Mouse (Mus musculus) left cerebral cortex, postnatal 25 days (tissue): ENCODE measurements around the gene Gdpgp1. TPM values are rescaled to one million over a fixed set of nuclear protein-coding genes. Genes with fewer than 3 reads are reported as not detected.
A peak's percentile ranks its signal among the peaks of the same experiment; 100 is the strongest.

ENCODE experiments used
- DNase-seq, 2 experiments: peaks; one replicate each; pipeline ENCODE4 v3.0.0; 2022; ENCODE audit warnings: low spot score in 2 of 2, mixed read lengths in 1 of 2
- intact Hi-C: fragments of 180-260 bp; cut with DNase I; formaldehyde crosslinking; loops from one replicate; pipeline ENCODE4 v1.15.1; 2025
- total RNA-seq, 2 experiments: library from RNA; stranded (reverse); gene quantifications; 2 replicates each; pipeline ENCODE4 v1.2.3; 2021

Gdpgp1 gene
- total RNA-seq, 2 experiments from 2014 or later = 5.9 to 6.6 TPM

GRCm38 (mm10) chr7:80216566-80216965 lies 16.1 kb upstream of the Gdpgp1 start:
- intact Hi-C loops = no loop called here
- DNase-seq = peak; percentile 37 to 45

GRCm38 (mm10) chr7:80218666-80219065 lies 14.0 kb upstream of the Gdpgp1 start:
- no peak for DNase-seq
- intact Hi-C loops = no loop called here

- no peak for DNase-seq
- intact Hi-C loops = no loop called here
These were observed 12.3 kb upstream of the Gdpgp1 start for GRCm38 (mm10) chr7:80220237-80220797.

GRCm38 (mm10) chr7:80221179-80221750 lies 11.4 kb upstream of the Gdpgp1 start:
- intact Hi-C loops = no loop called here
- DNase-seq = no peak

- intact Hi-C loops = no loop called here
- DNase-seq = no peak
These were observed 5.6 kb upstream of the Gdpgp1 start for GRCm38 (mm10) chr7:80227065-80227464.

- DNase-seq = no peak
These were observed 2.5 kb upstream of the Gdpgp1 start for GRCm38 (mm10) chr7:80230196-80230595.

GRCm38 (mm10) chr7:80231971-80232488 lies 635 bp upstream of the Gdpgp1 start:
- DNase-seq = no peak
- intact Hi-C loops = no loop called here

More at GRCm38 (mm10) chr7:80230196-80230595, 2.5 kb upstream of the Gdpgp1 start:
- intact Hi-C loops = no loop called here

GRCm38 (mm10) chr7:80233799-80234198 lies 1.1 kb downstream of the Gdpgp1 start:
- no peak for DNase-seq
- intact Hi-C loops = no loop called here

GRCm38 (mm10) chr7:80238542-80238941 lies 5.9 kb downstream of the Gdpgp1 start:
- intact Hi-C loops = no loop called here
- DNase-seq = no peak

- intact Hi-C loops = no loop called here
These were observed 9.0 kb downstream of the Gdpgp1 start for GRCm38 (mm10) chr7:80241661-80242060.

GRCm38 (mm10) chr7:80244851-80245250 lies 12.2 kb downstream of the Gdpgp1 start:
- intact Hi-C loops = no loop called here
- no peak for DNase-seq

More at GRCm38 (mm10) chr7:80241661-80242060, 9.0 kb downstream of the Gdpgp1 start:
- DNase-seq = no peak

- DNase-seq = peak; percentile 96 to 99
- intact Hi-C loops = loop anchor here (2.0 kb wide), 1 partner anchor 15 kb away; the partner anchor contains the start of gene Ngrn
These were observed 13.6 kb downstream of the Gdpgp1 start, which contains the start of gene Ttll13 for GRCm38 (mm10) chr7:80246148-80246721. Gene Ttll13, plus strand, starts transcription at chr7:80246376.

- intact Hi-C loops = loop anchor here (2.0 kb wide), 1 partner anchor 14 kb away; the partner anchor contains the start of gene Ngrn
- no peak for DNase-seq
These were observed 14.2 kb downstream of the Gdpgp1 start for GRCm38 (mm10) chr7:80246859-80247258.

GRCm38 (mm10) chr7:80252437-80252836 lies 19.8 kb downstream of the Gdpgp1 start:
- intact Hi-C loops = no loop called here
- no peak for DNase-seq

GRCm38 (mm10) chr7:80252886-80253285 lies 20.2 kb downstream of the Gdpgp1 start:
- intact Hi-C loops = no loop called here
- no peak for DNase-seq

- DNase-seq = no peak
- intact Hi-C loops = loop anchor here (5.0 kb wide), 1 partner anchor 114 kb away; no protein-coding TSS in a partner anchor
These were observed 23.3 kb downstream of the Gdpgp1 start for GRCm38 (mm10) chr7:80255981-80256380.

GRCm38 (mm10) chr7:80257706-80258105 lies 25.0 kb downstream of the Gdpgp1 start:
- intact Hi-C loops = loop anchor here (5.0 kb wide), 1 partner anchor 115 kb away; no protein-coding TSS in a partner anchor
- DNase-seq = no peak

GRCm38 (mm10) chr7:80260625-80261371 lies 28.1 kb downstream of the Gdpgp1 start, which contains the start of gene Ngrn:
Gene Ngrn, plus strand, starts transcription at chr7:80261215.
- intact Hi-C loops = loop anchor here (2.0 kb wide), 1 partner anchor 14 kb away; the partner anchor contains the start of gene Ttll13
- peak; percentile 84 to 89 for DNase-seq

- intact Hi-C loops = loop anchor here (2.0 kb wide), 1 partner anchor 15 kb away; the partner anchor contains the start of gene Ttll13
- peak; percentile 16 to 57 for DNase-seq
These were observed 28.8 kb downstream of the Gdpgp1 start for GRCm38 (mm10) chr7:80261372-80261990.
